Mouse (Mus musculus): ENCODE measurements around the gene Espnl. TPM values are rescaled to one million over a fixed set of nuclear protein-coding genes. Genes with fewer than 3 reads are reported as not detected.

The Espnl gene
- total and polyA plus RNA-seq, 2 experiments from 2014 or later: 0.23 to 0.27 TPM

DNA sequence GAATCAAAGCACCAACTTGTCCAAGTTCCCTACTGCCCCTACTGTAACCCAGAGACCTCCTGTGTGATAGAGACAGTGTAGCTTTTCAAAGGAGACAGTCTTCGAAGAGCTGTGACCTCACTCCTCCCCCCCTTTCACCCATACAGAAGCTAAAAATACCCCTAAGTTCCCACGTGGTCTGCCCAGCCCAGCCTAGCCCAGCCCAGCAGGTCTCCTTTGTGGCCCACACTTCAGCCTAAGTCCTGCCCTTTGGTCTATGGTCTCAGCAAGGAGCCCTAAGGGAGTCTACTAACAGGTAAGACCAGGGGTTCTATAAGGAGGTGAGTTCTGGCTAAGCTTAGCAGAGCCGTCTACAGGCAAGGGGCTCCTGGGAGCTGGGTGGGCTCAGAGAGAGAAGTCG lies 29.0 kb downstream of the Espnl start, which contains the start of gene Klhl30:
Gene Klhl30, plus strand, starts transcription at position 176 of the 400 bp plus-strand sequence.
- H3K27ac ChIP-seq (ENCODE audit: low read depth, low read length): no peak within 1 kb of the TSS

DNA sequence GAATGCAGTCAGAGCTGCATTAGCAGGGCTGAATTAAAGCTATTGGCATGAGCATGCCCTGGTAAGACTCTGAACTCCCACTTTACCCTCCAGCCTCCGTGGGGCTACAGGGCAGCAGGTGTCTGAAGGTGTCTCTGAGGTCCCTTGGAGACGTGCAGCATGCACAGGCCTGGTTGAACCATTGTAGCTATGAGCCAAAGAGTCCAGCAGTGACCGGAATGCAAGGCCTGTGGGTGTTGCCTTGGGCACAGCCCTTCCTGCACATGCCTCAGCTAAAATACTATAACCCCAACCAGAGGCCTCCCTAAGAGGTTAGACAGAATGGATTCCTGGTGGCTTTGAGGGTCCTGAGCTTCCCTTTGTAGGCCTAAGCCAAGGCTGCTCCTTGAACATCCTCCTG lies 29.4 kb downstream of the Espnl start:
- WGBS: 71% methylated on average over 3 of the region's 3 CpGs
- no peak overlapping the region for H3K4me2 ChIP-seq (ENCODE audit: low read depth, low read length, poor library complexity, severe bottlenecking)
- peaks cover 7% of the 10 kb centered on the region; the same call in 1 of the 2 replicates for H3K27me3 ChIP-seq (ENCODE audit: insufficient read depth, low read length)
- no peaks in the 10 kb centered on the region for H3K36me3 ChIP-seq (ENCODE audit: insufficient read depth, low read length)
- H3K4me1 ChIP-seq (ENCODE audit: insufficient read depth, low read length): no peaks in the 10 kb centered on the region
- DNase-seq (ENCODE audit: low spot score) (no peak), ATAC-seq (ENCODE audit: low FRiP score) (no peak)
- H3K9ac ChIP-seq (replicated peaks; ENCODE audit: low read length, poor library complexity, severe bottlenecking): no peak overlapping the region
- no peak for TF ChIP-seq CTCF (IDR thresholded peaks at IDR 0.05)
- H3K4me3 ChIP-seq (ENCODE audit: low read depth, low read length): no peak overlapping the region
- no peaks in the 10 kb centered on the region for H3K9me3 ChIP-seq (ENCODE audit: low read length)
- H3K27ac ChIP-seq (ENCODE audit: low read depth, low read length): no peak overlapping the region

More for the DNA sequence above, 29.0 kb downstream of the Espnl start, which contains the start of gene Klhl30:
- H3K27me3 ChIP-seq (ENCODE audit: insufficient read depth, low read length): peaks cover 9% of the 10 kb centered on the region; the same call in 1 of the 2 replicates
- H3K4me3 ChIP-seq (ENCODE audit: low read depth, low read length): no peak within 1 kb of the TSS
- no peak within 1 kb of the TSS for H3K9ac ChIP-seq (replicated peaks; ENCODE audit: low read length, poor library complexity, severe bottlenecking)
- no peaks in the 10 kb centered on the region for H3K36me3 ChIP-seq (ENCODE audit: insufficient read depth, low read length)
- 61% methylated on average over 4 of the region's 4 CpGs for WGBS
- DNase-seq (ENCODE audit: low spot score) (no peak), ATAC-seq (ENCODE audit: low FRiP score) (no peak)
- no peak for TF ChIP-seq CTCF (IDR thresholded peaks at IDR 0.05)
- no peaks in the 10 kb centered on the region for H3K4me1 ChIP-seq (ENCODE audit: insufficient read depth, low read length)
- no peaks in the 10 kb centered on the region for H3K9me3 ChIP-seq (ENCODE audit: low read length)
- no peak within 1 kb of the TSS for H3K4me2 ChIP-seq (ENCODE audit: low read depth, low read length, poor library complexity, severe bottlenecking)

DNA sequence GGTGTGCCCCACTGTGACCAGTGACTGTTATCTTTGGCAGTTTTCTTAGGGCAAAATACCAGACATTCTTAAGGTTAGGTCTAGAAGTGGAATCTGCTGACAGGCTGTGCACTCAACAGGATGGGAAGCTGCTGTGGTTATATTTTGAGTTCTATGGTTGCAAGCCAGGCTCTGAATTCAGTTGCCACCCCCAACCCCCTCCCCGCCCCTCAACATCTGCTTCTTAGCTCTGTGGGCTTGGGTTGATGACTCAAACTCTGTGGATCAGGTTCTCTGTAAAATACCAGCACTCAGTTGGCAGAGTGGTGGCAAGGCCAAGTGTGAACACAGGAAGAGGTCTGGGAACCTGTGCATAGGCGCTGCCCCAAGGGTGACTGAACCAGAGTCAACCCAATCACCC lies 30.4 kb downstream of the Espnl start:
- Histone ChIP-seq H3K4me3 (ENCODE audit: low read depth, low read length) (no peak overlapping the region), H3K9me3 (ENCODE audit: low read length) (no peaks in the 10 kb centered on the region), H3K36me3 (ENCODE audit: insufficient read depth, low read length) (no peaks in the 10 kb centered on the region), H3K4me2 (ENCODE audit: low read depth, low read length, poor library complexity, severe bottlenecking) (no peak overlapping the region), H3K9ac (replicated peaks; ENCODE audit: low read length, poor library complexity, severe bottlenecking) (no peak overlapping the region), H3K27ac (ENCODE audit: low read depth, low read length) (no peak overlapping the region), H3K27me3 (ENCODE audit: insufficient read depth, low read length) (no peaks in the 10 kb centered on the region), H3K4me1 (ENCODE audit: insufficient read depth, low read length) (no peaks in the 10 kb centered on the region)
- ATAC-seq (ENCODE audit: low FRiP score) (no peak), DNase-seq (ENCODE audit: low spot score) (no peak)
- TF ChIP-seq CTCF (IDR thresholded peaks at IDR 0.05): no peak
- 87% methylated on average over 2 of the region's 2 CpGs for WGBS

DNA sequence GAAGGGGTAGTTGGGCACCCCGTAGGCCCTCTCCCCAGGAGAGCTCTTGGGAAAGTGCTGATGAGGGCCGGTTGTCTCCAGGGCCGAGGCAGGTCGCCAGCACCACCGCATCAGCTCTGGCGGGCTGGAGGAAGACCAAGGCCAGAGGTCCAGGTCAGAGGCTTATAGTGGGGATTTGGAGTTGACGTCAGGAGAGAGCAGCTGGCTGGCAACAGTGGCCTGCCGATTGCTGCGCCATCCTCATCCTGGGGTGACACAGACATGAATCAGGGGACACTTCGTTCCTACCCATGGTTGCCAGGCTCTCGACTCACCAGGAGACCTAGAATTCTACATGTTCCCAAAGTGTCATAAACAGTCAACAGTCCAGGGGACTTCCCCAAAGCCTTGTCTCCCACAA lies 34.2 kb downstream of the Espnl start:
- TF ChIP-seq CTCF (IDR thresholded peaks at IDR 0.05): no peak
- Histone ChIP-seq H3K36me3 (ENCODE audit: insufficient read depth, low read length) (no peaks in the 10 kb centered on the region), H3K9me3 (ENCODE audit: low read length) (no peaks in the 10 kb centered on the region), H3K27me3 (ENCODE audit: insufficient read depth, low read length) (no peaks in the 10 kb centered on the region), H3K4me2 (ENCODE audit: low read depth, low read length, poor library complexity, severe bottlenecking) (no peak overlapping the region), H3K9ac (replicated peaks; ENCODE audit: low read length, poor library complexity, severe bottlenecking) (no peak overlapping the region), H3K4me3 (ENCODE audit: low read depth, low read length) (no peak overlapping the region), H3K4me1 (ENCODE audit: insufficient read depth, low read length) (no peaks in the 10 kb centered on the region), H3K27ac (ENCODE audit: low read depth, low read length) (no peak overlapping the region)
- no peak for DNase-seq (ENCODE audit: low spot score)
- 88% methylated on average over 11 of the region's 11 CpGs for WGBS
- ATAC-seq (ENCODE audit: low FRiP score): no peak

DNA sequence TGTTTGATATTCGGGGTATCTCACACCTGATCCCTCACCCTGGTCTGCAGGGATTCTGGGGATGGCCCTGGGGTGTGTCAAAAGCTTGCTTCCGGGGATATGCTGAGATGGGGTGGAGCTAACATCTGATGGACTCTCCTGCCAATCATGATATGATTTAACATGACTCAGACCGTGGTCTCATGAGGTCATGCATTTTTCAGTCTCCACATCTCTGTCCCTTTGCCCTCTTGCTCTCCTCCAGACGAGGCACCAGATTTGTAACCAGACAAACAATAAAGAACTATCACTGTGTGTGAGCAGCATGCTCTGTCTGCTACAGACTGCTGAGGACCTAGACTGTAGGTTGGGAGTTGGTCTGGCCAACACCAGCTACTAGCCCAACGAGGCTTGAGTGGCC lies 40.2 kb downstream of the Espnl start:
- 0 out of 2 replicates have a peak, but pooled peaks cover 3% of the 10 kb centered on the region for H3K27me3 ChIP-seq (ENCODE audit: insufficient read depth, low read length)
- peaks cover 3% of the 10 kb centered on the region; the same call in 1 of the 2 replicates for H3K4me1 ChIP-seq (ENCODE audit: insufficient read depth, low read length)
- no peak overlapping the region for H3K4me3 ChIP-seq (ENCODE audit: low read depth, low read length)
- ATAC-seq (ENCODE audit: low FRiP score): no peak
- no peak overlapping the region for H3K4me2 ChIP-seq (ENCODE audit: low read depth, low read length, poor library complexity, severe bottlenecking)
- H3K9ac ChIP-seq (replicated peaks; ENCODE audit: low read length, poor library complexity, severe bottlenecking): no peak overlapping the region
- no peak for TF ChIP-seq CTCF (IDR thresholded peaks at IDR 0.05)
- WGBS: 75% methylated on average over 5 of the region's 5 CpGs
- H3K9me3 ChIP-seq (ENCODE audit: low read length): no peaks in the 10 kb centered on the region
- DNase-seq (ENCODE audit: low spot score): no peak
- no peak overlapping the region for H3K27ac ChIP-seq (ENCODE audit: low read depth, low read length)
- no peaks in the 10 kb centered on the region for H3K36me3 ChIP-seq (ENCODE audit: insufficient read depth, low read length)

DNA sequence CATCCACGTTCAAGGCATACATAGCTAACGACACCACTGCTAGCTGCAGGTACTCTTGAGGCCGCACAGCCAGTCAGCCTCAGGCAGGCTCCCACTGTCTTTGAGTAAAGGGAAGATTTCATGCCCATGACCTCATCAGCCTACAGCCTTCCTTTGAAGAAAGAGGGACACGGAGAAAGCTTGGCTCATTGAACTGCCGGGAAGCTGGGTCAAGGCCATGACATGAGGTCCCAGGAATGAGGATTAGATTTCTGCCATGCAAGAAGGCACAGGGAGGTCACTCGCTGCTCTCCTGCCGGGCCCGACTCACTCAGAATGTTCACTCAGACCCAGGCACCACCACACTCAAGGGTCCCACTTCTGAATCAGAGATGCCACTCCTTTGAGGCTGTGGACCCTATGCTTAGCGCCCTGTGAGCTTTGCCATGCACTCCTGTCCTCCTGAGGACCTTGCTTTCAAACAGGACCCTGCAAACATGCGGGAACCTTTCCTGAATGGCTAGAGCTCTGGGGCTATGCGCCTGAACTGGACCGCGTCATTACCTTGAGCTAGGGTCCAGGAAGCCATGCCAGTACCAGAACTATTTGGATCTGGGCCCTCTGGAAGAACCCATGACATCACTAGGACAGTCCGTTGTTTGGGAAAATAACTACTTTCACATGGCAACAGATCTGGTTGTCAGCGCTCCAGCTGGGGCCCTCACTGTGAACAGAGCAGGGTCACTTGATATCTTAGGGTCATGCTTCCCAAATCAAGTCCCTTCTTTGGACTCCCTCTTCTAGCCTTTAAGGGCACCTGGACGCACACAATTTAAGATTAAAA lies 43.2 kb downstream of the Espnl start:
- no peak for ATAC-seq (ENCODE audit: low FRiP score)

More for the DNA sequence above, 43.2 kb downstream of the Espnl start:
- no peak for TF ChIP-seq CTCF (IDR thresholded peaks at IDR 0.05)
- no peak overlapping the region for H3K4me2 ChIP-seq (ENCODE audit: low read depth, low read length, poor library complexity, severe bottlenecking)
- H3K9me3 ChIP-seq (ENCODE audit: low read length): no peaks in the 10 kb centered on the region
- peaks cover 3% of the 10 kb centered on the region; the same call in 1 of the 2 replicates for H3K4me1 ChIP-seq (ENCODE audit: insufficient read depth, low read length)
- H3K9ac ChIP-seq (replicated peaks; ENCODE audit: low read length, poor library complexity, severe bottlenecking): no peak overlapping the region
- no peak overlapping the region for H3K4me3 ChIP-seq (ENCODE audit: low read depth, low read length)
- DNase-seq (ENCODE audit: low spot score): no peak
- 0 out of 2 replicates have a peak, but pooled peaks cover 3% of the 10 kb centered on the region for H3K27me3 ChIP-seq (ENCODE audit: insufficient read depth, low read length)
- H3K27ac ChIP-seq (ENCODE audit: low read depth, low read length): no peak overlapping the region
- H3K36me3 ChIP-seq (ENCODE audit: insufficient read depth, low read length): peaks cover 2% of the 10 kb centered on the region; the same call in 1 of the 2 replicates
- 93% methylated on average over 16 of the region's 16 CpGs for WGBS

All from midbrain, postnatal 0 days (tissue).